ENCODE assay signal across 8 mouse cellular contexts in genomic region chr10:18318916-18319481, GRCm38 (mm10). TPM values are rescaled to one million over a fixed set of nuclear protein-coding genes. Genes with fewer than 3 reads are reported as not detected.
DNase-seq lines count a peak whose midpoint lies in the region; ATAC-seq and TF ChIP-seq lines count a peak whose summit lies in the region.

Nhsl1 (plus strand) TSS chr10:18318985.

- H3K9ac ChIP-seq in hindbrain, embryonic 13.5 days, result peak within 1 kb of the TSS; percentile 85

- POLR2A ChIA-PET in Patski (lab: Charles Lee), result interaction anchor here (0.5 to 0.6 kb wide), 2 partner anchors 11 to 28 kb away, joined by 3 to 5 read pairs; no protein-coding TSS in a partner anchor

- no peaks in the 10 kb centered on the region for H3K27me3 ChIP-seq in Patski
- peaks cover 13% of the 10 kb centered on the region; the same call in 1 of the 2 replicates for H3K27me3 ChIP-seq in hindbrain, embryonic 13.5 days

- peak; percentile 98 for TF ChIP-seq CTCF in Patski (IDR thresholded peaks at IDR 0.05)
- TF ChIP-seq CTCF in gastrocnemius, adult 2 months (IDR thresholded peaks at IDR 0.05), result peak; percentile 72

- under 1% methylated on average over 63 of the region's 63 CpGs for WGBS in hindbrain, embryonic 13.5 days

- H3K9me3 ChIP-seq in hindbrain, embryonic 13.5 days, result no peaks in the 10 kb centered on the region

- H3K27ac ChIP-seq in gastrocnemius, adult 2 months, result peak within 1 kb of the TSS; percentile 70
- peak within 1 kb of the TSS; percentile 71 for H3K27ac ChIP-seq in hindbrain, embryonic 13.5 days

- DNase-seq in Patski (ENCODE audit: low read depth, low spot score), result no peak
- DNase-seq in cerebellum, postnatal 10 days, result peak; percentile 66 to 74
- DNase-seq in gastrocnemius, adult 2 months, result peak; percentile 77
- no peak for DNase-seq in left cerebral cortex, adult 8-10 months (ENCODE audit: low spot score in 2 of 2)
- DNase-seq in lung, postnatal 4 days, result peak; percentile 77 to 80
- peak; percentile 51 for DNase-seq in right cerebral cortex, postnatal 4 days

- ATAC-seq in Patski, result peak; percentile 60
- peak; percentile 86 for ATAC-seq in hindbrain, embryonic 13.5 days (ENCODE audit: low FRiP score)
- no peak for ATAC-seq in inflammation-experienced regulatory T-cells, adult 6 months

- peak within 1 kb of the TSS; percentile 97 for H3K4me2 ChIP-seq in hindbrain, embryonic 13.5 days

- in situ Hi-C loops in Patski (cut with MboI; ENCODE audit: low pct_unique_long_range_greater_than_20kb), result loop anchor here (10.0 kb wide), 1 partner anchor 216 kb away; no protein-coding TSS in a partner anchor

- CTCF ChIA-PET in Patski (lab: Charles Lee), result interaction anchor here (1.0 to 2.7 kb wide), 12 partner anchors 9 to 90 kb away, joined by 3 to 10 read pairs (median 4); no protein-coding TSS in a partner anchor

- no peaks in the 10 kb centered on the region for H3K36me3 ChIP-seq in hindbrain, embryonic 13.5 days

- intact Hi-C loops in gastrocnemius, adult 2 months (cut with DNase I), result no loop called here

- H3K4me1 ChIP-seq in hindbrain, embryonic 13.5 days (replicated peaks), result peaks cover 14% of the 10 kb centered on the region; the same call in 1 of the 2 replicates

- peak within 1 kb of the TSS; percentile 91 for H3K4me3 ChIP-seq in gastrocnemius, adult 2 months
- H3K4me3 ChIP-seq in hindbrain, embryonic 13.5 days, result peak within 1 kb of the TSS; percentile 81

RNA-seq across cellular contexts. Expression of gene Nhsl1, which starts in this region (rescaled TPM):
- 16.0 TPM for polyA plus RNA-seq in Patski (2021)
- 1 to 10 TPM; 4.6 to 7.0 TPM for total RNA-seq in gastrocnemius, adult 2 months (2021)
- polyA plus RNA-seq in hindbrain, embryonic 13.5 days (2015; fragmentation: Nextera tagmentation; extraction: Ambion mirVana), result 18.9 and 20.7 TPM in 2 replicates
- 10 to 100 TPM; 22.8 to 26.2 (median 23.7) TPM for total RNA-seq in left cerebral cortex, adult 8-10 months (2022)
- 1 to 10 TPM in 2 of 3 experiments, not detected in 1; 1.4 to 2.2 TPM for polyA plus RNA-seq in inflammation-experienced regulatory T-cells, adult 6 months (2017; shearing (Covaris generic))

Comparison
In these comparisons a context has a peak if more than half of its experiments do, and no peak if none do; other contexts are left out.
1. DNase-seq: peak in cerebellum, postnatal 10 days (2 of 2), gastrocnemius, adult 2 months (single experiment), lung, postnatal 4 days (2 of 2) and right cerebral cortex, postnatal 4 days (single experiment); none in Patski (single experiment) and left cerebral cortex, adult 8-10 months (0 of 2).